Mouse (Mus musculus) heart, postnatal 0 days (tissue): ENCODE data around the gene Mef2a.

Source experiments
- CTCF ChIP-seq: IDR thresholded peaks from 2 replicates; pipeline ENCODE4 v1.5.1; 2016; ENCODE audit warnings: antibody characterized with exemption, control low read depth, low read depth
- EP300 ChIP-seq: IDR thresholded peaks from 2 replicates; pipeline ENCODE4 v1.6.1; 2016; ENCODE audit warnings: antibody characterized with exemption, low read depth

DNA sequence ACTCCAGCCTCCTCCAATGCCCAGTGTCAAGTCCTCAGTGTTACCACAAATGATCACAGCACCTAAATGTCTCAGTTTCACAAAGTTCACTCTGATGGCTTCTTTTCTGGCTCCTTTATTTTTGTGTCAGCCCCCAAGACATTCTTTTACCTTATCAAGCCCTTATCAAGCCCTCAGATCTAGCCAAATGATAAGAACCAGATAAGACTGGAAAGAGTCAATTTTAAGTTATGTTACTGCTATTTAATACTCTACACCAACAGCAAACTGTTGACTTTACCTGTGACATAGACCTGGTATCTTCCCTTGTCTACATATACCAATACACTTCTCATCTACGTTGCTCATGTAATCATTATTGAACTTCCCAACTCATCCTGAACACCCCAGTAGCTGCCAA is 76.2 kb downstream of the Mef2a start:
- TF ChIP-seq CTCF: no peak
- no peak for TF ChIP-seq EP300
